Mouse (Mus musculus): Measurements from ENCODE around the gene Cyp2j9.
"Not testable (repeated sequence)": the region's sequence is repeated elsewhere in the genome, so short reads cannot be mapped to it uniquely, and the experiment has no call there.

Cyp2j9 gene

GRCm38 (mm10) chr4:96590911-96591790, at the start of gene Cyp2j9:
Cyp2j9 (minus strand) TSS chr4:96591578.
- DNase-seq (ENCODE audit: low spot score) = peak; percentile 75

- no peak for DNase-seq (ENCODE audit: low spot score)
Observed at GRCm38 (mm10) chr4:96635455-96635854, 44.1 kb upstream of the Cyp2j9 start.

- no peak for DNase-seq (ENCODE audit: low spot score)
Observed at GRCm38 (mm10) chr4:96622474-96622873, 31.1 kb upstream of the Cyp2j9 start.

GRCm38 (mm10) chr4:96591791-96592150, 393 bp upstream of the Cyp2j9 start:
- peak; percentile 70 for DNase-seq (ENCODE audit: low spot score)

GRCm38 (mm10) chr4:96581425-96582088, 9.8 kb downstream of the Cyp2j9 start:
- no peak for DNase-seq (ENCODE audit: low spot score)

GRCm38 (mm10) chr4:96580351-96580750, 11.0 kb downstream of the Cyp2j9 start:
- not testable (repeated sequence) for DNase-seq (ENCODE audit: low spot score)

GRCm38 (mm10) chr4:96569442-96569841, 21.9 kb downstream of the Cyp2j9 start:
- DNase-seq (ENCODE audit: low spot score) = no peak

GRCm38 (mm10) chr4:96567988-96568387, 23.4 kb downstream of the Cyp2j9 start:
- no peak for DNase-seq (ENCODE audit: low spot score)

- DNase-seq (ENCODE audit: low spot score) = no peak
Observed at GRCm38 (mm10) chr4:96565808-96566207, 25.6 kb downstream of the Cyp2j9 start.

- DNase-seq (ENCODE audit: low spot score) = no peak
Observed at GRCm38 (mm10) chr4:96560464-96560863, 30.9 kb downstream of the Cyp2j9 start.

GRCm38 (mm10) chr4:96559781-96560180, 31.6 kb downstream of the Cyp2j9 start:
- no peak for DNase-seq (ENCODE audit: low spot score)

GRCm38 (mm10) chr4:96553133-96553819, 38.1 kb downstream of the Cyp2j9 start, which contains the start of gene Cyp2j6:
Cyp2j6 (minus strand) TSS chr4:96553661.
- DNase-seq (ENCODE audit: low spot score) = peak; percentile 52

GRCm38 (mm10) chr4:96551619-96552018, 39.8 kb downstream of the Cyp2j9 start:
- no peak for DNase-seq (ENCODE audit: low spot score)

GRCm38 (mm10) chr4:96545976-96546375, 45.4 kb downstream of the Cyp2j9 start:
- DNase-seq (ENCODE audit: low spot score) = no peak

GRCm38 (mm10) chr4:96525772-96526171, 65.6 kb downstream of the Cyp2j9 start:
- no peak for DNase-seq (ENCODE audit: low spot score)

GRCm38 (mm10) chr4:96522256-96522655, 69.1 kb downstream of the Cyp2j9 start:
- DNase-seq (ENCODE audit: low spot score) = peak; percentile 39
